Mouse (Mus musculus): ENCODE measurements around the gene Kctd10.

Kctd10 gene

DNA sequence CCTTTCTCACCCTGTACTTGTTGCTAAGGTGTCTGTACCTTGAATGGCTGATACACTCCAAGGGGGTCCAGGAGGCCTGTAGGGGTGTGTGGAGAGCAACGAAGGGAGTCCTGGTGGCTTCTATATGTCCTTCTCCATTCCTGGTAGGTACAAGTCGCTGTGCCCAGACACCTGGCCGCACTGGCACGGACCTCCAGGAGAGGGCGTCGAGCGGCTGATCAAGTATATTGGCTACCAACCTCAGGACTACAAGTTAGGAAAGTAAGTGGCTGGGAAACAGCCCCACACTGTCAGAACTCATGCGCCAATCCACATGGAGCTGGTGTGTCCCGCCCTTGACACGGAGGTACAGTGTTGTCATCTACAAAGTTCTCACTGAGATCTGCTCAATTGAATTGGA, 28.8 kb downstream of the Kctd10 start:
- no peak for DNase-seq (ENCODE audit: low spot score in 2 of 2)

GRCm38 (mm10) chr5:114347005-114347404, 33.3 kb downstream of the Kctd10 start:
- DNase-seq (ENCODE audit: low spot score in 2 of 2) = no peak

DNA sequence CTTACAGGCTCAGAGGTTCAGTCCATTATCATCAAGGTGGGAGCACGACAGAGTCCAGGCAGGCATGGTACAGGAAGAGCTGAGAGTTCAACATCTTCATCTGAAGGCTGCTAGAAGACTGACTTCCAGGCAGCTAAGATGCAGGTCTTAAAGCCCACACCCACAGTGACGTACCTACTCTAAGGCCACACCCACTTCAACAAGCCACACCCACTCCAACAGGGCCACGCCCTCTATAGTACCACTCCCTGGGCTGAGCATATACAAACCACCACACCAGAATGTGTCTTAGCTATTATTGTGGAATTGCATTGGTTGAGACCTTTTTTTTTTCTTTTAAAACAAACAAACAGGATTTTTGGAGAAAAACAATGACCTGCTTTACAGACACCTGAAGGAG, 34.8 kb downstream of the Kctd10 start:
- DNase-seq (ENCODE audit: low spot score in 2 of 2) = no peak

DNA sequence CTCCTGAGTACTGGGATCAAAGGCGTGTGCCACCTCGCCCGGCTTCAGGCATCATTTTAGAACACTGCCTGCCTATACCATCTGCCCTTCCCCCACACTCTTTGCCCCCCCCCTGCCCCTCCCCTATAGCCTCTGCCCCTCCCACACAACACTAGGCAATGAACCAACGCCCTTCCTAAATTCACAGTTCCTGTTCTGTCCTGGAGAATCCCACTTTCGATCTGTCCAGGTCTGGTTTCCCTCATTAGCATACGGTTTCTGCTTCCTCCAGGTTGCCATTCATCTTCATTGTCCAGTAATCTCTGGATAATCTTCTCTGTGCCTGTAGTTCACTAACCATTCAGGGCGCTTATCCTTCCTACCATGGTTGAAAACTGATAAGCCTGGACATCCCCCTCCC, 36.7 kb downstream of the Kctd10 start:
- no peak for DNase-seq (ENCODE audit: low spot score in 2 of 2)

- DNase-seq (ENCODE audit: low spot score in 2 of 2) = no peak
These were observed 37.3 kb downstream of the Kctd10 start for GRCm38 (mm10) chr5:114342996-114343395.

GRCm38 (mm10) chr5:114323791-114324507, 56.4 kb downstream of the Kctd10 start:
- DNase-seq (ENCODE audit: low spot score in 2 of 2) = no peak

GRCm38 (mm10) chr5:114323105-114323790, 57.1 kb downstream of the Kctd10 start:
- DNase-seq (ENCODE audit: low spot score in 2 of 2) = no peak

All from frontal cortex, postnatal 14 days (tissue).